Mouse (Mus musculus): ENCODE results near the gene Atrnl1.

DNA sequence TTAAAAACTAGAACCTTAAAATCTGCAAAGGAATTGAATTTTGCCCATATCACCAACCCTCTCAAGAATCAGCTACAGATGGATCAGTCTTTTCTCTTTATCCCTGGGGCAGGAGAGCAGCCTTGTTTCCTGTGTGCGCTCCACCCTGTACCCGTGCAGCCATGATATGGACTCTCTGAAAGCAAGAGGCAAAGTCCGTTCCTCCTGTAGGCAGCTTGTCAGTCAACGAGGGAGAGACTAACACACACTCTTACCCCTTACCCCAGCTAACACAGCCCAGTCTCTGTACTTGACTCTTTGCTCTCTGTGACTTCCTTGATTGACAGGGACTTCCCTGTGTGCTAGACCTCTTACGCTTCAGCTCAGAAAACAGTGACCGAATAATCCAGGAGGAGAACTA lies 333.8 kb downstream of the Atrnl1 start:
- TF ChIP-seq CTCF (IDR thresholded peaks at IDR 0.05; ENCODE audit: low read depth, low read length) (no peak), POLR2A (IDR thresholded peaks at IDR 0.05; ENCODE audit: borderline replicate concordance, low read depth, low read length) (no peak)
